Comparison of ENCODE assay signal across 9 mouse cellular contexts in genomic region chr13:50418421-50418820, GRCm38 (mm10). TPM values are rescaled to one million over a fixed set of nuclear protein-coding genes. Genes with fewer than 3 reads are reported as not detected.
A peak's percentile ranks its signal among the peaks of the same experiment; 100 is the strongest.
DNase-seq lines count a peak whose midpoint lies in the region; ATAC-seq and TF ChIP-seq lines count a peak whose summit lies in the region.
"Had no signal": no experiment of that assay in that cellular context is flagged by ENCODE, and none has a peak within 500 bp of the region (broad histone marks: within the 10 kb centered on the region; RNA-seq: fewer than 3 reads in every experiment).

No protein-coding gene starts in this region.

- WGBS in kidney, embryonic 15.5 days = 34% methylated on average over 3 of the region's 3 CpGs
- WGBS in intestine, embryonic 14.5 days = 41% methylated on average over 3 of the region's 3 CpGs

- DNase-seq in kidney, adult 8-10 months = no peak
- peak; percentile 55 for DNase-seq in intestine, embryonic 14.5 days (ENCODE audit: low spot score)
- peak; percentile 28 for DNase-seq in neural tube, embryonic 10.5 days (ENCODE audit: extremely low spot score, low spot score)
- DNase-seq in MN1 (ENCODE audit: low spot score) = no peak
- no peak for DNase-seq in layer of hippocampus, postnatal 10 days (ENCODE audit: low spot score in 2 of 2)
- DNase-seq in spleen, postnatal 36 days (ENCODE audit: low spot score in 2 of 2) = no peak

- H3K9ac ChIP-seq in kidney, embryonic 15.5 days = peak overlapping the region; percentile 72
- peak overlapping the region; percentile 72 for H3K9ac ChIP-seq in intestine, embryonic 14.5 days (ENCODE audit: low read length)

- no peak overlapping the region for H3K27ac ChIP-seq in kidney, embryonic 15.5 days
- H3K27ac ChIP-seq in cortical plate, adult 2 months (ENCODE audit: insufficient read depth, low read length) = no peak overlapping the region
- H3K27ac ChIP-seq in intestine, embryonic 14.5 days (ENCODE audit: low read depth) = no peak overlapping the region

- H3K4me3 ChIP-seq in kidney, embryonic 15.5 days (replicated peaks) = peak overlapping the region; percentile 90
- peak overlapping the region; percentile 60; the same call in 1 of the 2 replicates for H3K4me3 ChIP-seq in cortical plate, adult 2 months (ENCODE audit: insufficient read depth, low read length)
- H3K4me3 ChIP-seq in intestine, embryonic 14.5 days (ENCODE audit: low read depth, low read length) = peak overlapping the region; percentile 61

- TF ChIP-seq POLR2A in cortical plate, adult 2 months (IDR thresholded peaks at IDR 0.05; ENCODE audit: extremely low read depth, insufficient read depth, low read length) = no peak

- peak; percentile 41; the same call in 1 of the 2 replicates for ATAC-seq in kidney, embryonic 15.5 days (replicated peaks; ENCODE audit: low FRiP score)
- no peak for ATAC-seq in intestine, embryonic 14.5 days (replicated peaks; ENCODE audit: low FRiP score, low TSS enrichment, low read depth)

- H3K9me3 ChIP-seq in kidney, embryonic 15.5 days (replicated peaks) = no peaks in the 10 kb centered on the region
- H3K9me3 ChIP-seq in intestine, embryonic 14.5 days (ENCODE audit: control insufficient read depth, low read length) = no peaks in the 10 kb centered on the region

- H3K4me1 ChIP-seq in kidney, embryonic 15.5 days = peaks cover 14% of the 10 kb centered on the region; the same call in 1 of the 2 replicates
- H3K4me1 ChIP-seq in cortical plate, adult 2 months (ENCODE audit: control insufficient read depth, insufficient read depth, low read length) = peaks cover 3% of the 10 kb centered on the region
- H3K4me1 ChIP-seq in intestine, embryonic 14.5 days (replicated peaks; ENCODE audit: control insufficient read depth, insufficient read depth, low read length) = peaks cover 8% of the 10 kb centered on the region; the same call in 1 of the 2 replicates

- peak overlapping the region; percentile 71 for H3K4me2 ChIP-seq in kidney, embryonic 15.5 days
- H3K4me2 ChIP-seq in intestine, embryonic 14.5 days (ENCODE audit: low read length) = peak overlapping the region; percentile 50

- H3K36me3 ChIP-seq in kidney, embryonic 15.5 days = peaks cover 32% of the 10 kb centered on the region
- H3K36me3 ChIP-seq in intestine, embryonic 14.5 days (ENCODE audit: control insufficient read depth, insufficient read depth, low read length) = peaks cover 21% of the 10 kb centered on the region

- no peak for TF ChIP-seq CTCF in cortical plate, adult 2 months (IDR thresholded peaks at IDR 0.05; ENCODE audit: extremely low read depth, insufficient read depth, low read length)

- no peaks in the 10 kb centered on the region for H3K27me3 ChIP-seq in kidney, embryonic 15.5 days
- H3K27me3 ChIP-seq in intestine, embryonic 14.5 days (replicated peaks; ENCODE audit: control insufficient read depth, insufficient read depth, low read length) = no peaks in the 10 kb centered on the region

RNA-seq across cellular contexts. Expression of gene Fbxw17, which starts 0.8 kb away (rescaled TPM):
- polyA plus RNA-seq in kidney, embryonic 15.5 days (2015; fragmentation: Nextera tagmentation; extraction: Ambion mirVana) = 26.1 and 31.5 TPM in 2 replicates
- 19.1 and 20.8 TPM in 2 replicates for polyA plus RNA-seq in cortical plate, adult 2 months (2012; rRNA removed)
- polyA plus RNA-seq in intestine, embryonic 14.5 days (2014; fragmentation: Nextera tagmentation; extraction: Ambion mirVana) = 29.2 and 34.1 TPM in 2 replicates
- total RNA-seq in layer of hippocampus, postnatal 10 days (2021) = 10 to 100 TPM; 21.6 to 22.2 TPM

RNA-seq across cellular contexts. Expression of gene Gm47429, which starts 25.3 kb away (rescaled TPM):
- not detected in 2 replicates for polyA plus RNA-seq in kidney, embryonic 15.5 days (2015; fragmentation: Nextera tagmentation; extraction: Ambion mirVana)
- not detected in 2 replicates for polyA plus RNA-seq in cortical plate, adult 2 months (2012; rRNA removed)
- polyA plus RNA-seq in intestine, embryonic 14.5 days (2014; fragmentation: Nextera tagmentation; extraction: Ambion mirVana) = not detected in 2 replicates
- not detected for total RNA-seq in layer of hippocampus, postnatal 10 days (2021)
- total RNA-seq: adrenal gland, postnatal 25 days had no signal

RNA-seq across cellular contexts. Expression of gene Nutm2, which starts 48.7 kb away (rescaled TPM):
- not detected in 2 replicates for polyA plus RNA-seq in kidney, embryonic 15.5 days (2015; fragmentation: Nextera tagmentation; extraction: Ambion mirVana)
- polyA plus RNA-seq in cortical plate, adult 2 months (2012; rRNA removed) = not detected in 2 replicates
- not detected in 2 replicates for polyA plus RNA-seq in intestine, embryonic 14.5 days (2014; fragmentation: Nextera tagmentation; extraction: Ambion mirVana)
- total RNA-seq in layer of hippocampus, postnatal 10 days (2021) = not detected
- total RNA-seq: adrenal gland, postnatal 25 days had no signal

Comparison
In these comparisons a context has a peak if more than half of its experiments do, and no peak if none do; other contexts are left out.
1. DNase-seq: peak in intestine, embryonic 14.5 days (single experiment) and neural tube, embryonic 10.5 days (single experiment); none in kidney, adult 8-10 months (0 of 2), MN1 (single experiment), layer of hippocampus, postnatal 10 days (0 of 2) and spleen, postnatal 36 days (0 of 2).
2. Peak in every context shown above with its lines, with median percentiles within 50 percentile points of each other: H3K4me3 ChIP-seq.